Mouse (Mus musculus) ES-Bruce4 (cell line): Measurements from ENCODE around the gene Galnt9. TPM values are rescaled to one million over a fixed set of nuclear protein-coding genes. Genes with fewer than 3 reads are reported as not detected.

ENCODE experiments used
- H3K27ac ChIP-seq: 2 replicates; pipeline ENCODE4 v1.5.1; 2012; ENCODE audit warnings: low read length, inconsistent platforms; ENCODE audit not compliant: insufficient read depth
- H3K27me3 ChIP-seq: 2 replicates; pipeline ENCODE4 v1.6.1; 2012; ENCODE audit warnings: mild to moderate bottlenecking, low read length, inconsistent platforms; ENCODE audit not compliant: control insufficient read depth, poor library complexity, insufficient read depth, severe bottlenecking
- H3K36me3 ChIP-seq: 2 replicates; pipeline ENCODE4 v1.6.1; 2012; ENCODE audit warnings: inconsistent platforms, mild to moderate bottlenecking, low read length, moderate library complexity; ENCODE audit not compliant: control insufficient read depth, poor library complexity, insufficient read depth, severe bottlenecking
- H3K4me1 ChIP-seq: one replicate; pipeline ENCODE4 v1.8.1; 2011; ENCODE audit warnings: low read length; ENCODE audit not compliant: control insufficient read depth, insufficient read depth
- H3K4me3 ChIP-seq: 2 replicates; pipeline ENCODE4 v1.5.1; 2011; ENCODE audit warnings: low read depth, mild to moderate bottlenecking, low read length
- H3K9ac ChIP-seq: 2 replicates; pipeline ENCODE4 v1.6.1; 2012; ENCODE audit warnings: low read depth, mild to moderate bottlenecking, inconsistent platforms; ENCODE audit not compliant: poor library complexity, severe bottlenecking
- H3K9me3 ChIP-seq: replicated peaks from 2 replicates; pipeline ENCODE4 v1.6.1; 2012; ENCODE audit warnings: mild to moderate bottlenecking, low read length, inconsistent platforms; ENCODE audit not compliant: control insufficient read depth, poor library complexity, insufficient read depth, severe bottlenecking
- CTCF ChIP-seq: IDR thresholded peaks from one replicate; pipeline ENCODE4 v1.8.1; 2011; ENCODE audit warnings: low read depth, low read length
- EP300 ChIP-seq: IDR thresholded peaks from 2 replicates; pipeline ENCODE4 v1.6.1; 2011; ENCODE audit warnings: low read depth, low read length; ENCODE audit not compliant: insufficient read depth
- POLR2A ChIP-seq: IDR thresholded peaks from one replicate; pipeline ENCODE4 v1.8.1; 2011; ENCODE audit warnings: low read length; ENCODE audit not compliant: insufficient read depth
- polyA plus RNA-seq: library from polyadenylated mRNA; stranded (reverse); fragments of >200 nt; gene quantifications from 2 replicates; pipeline ENCODE4 v1.2.4, GENCODE M21; 2011; ENCODE audit warnings: low read depth; ENCODE audit not compliant: missing spikeins, insufficient read depth, insufficient read length

The Galnt9 gene
- polyA plus RNA-seq, 1 experiment = 0.69 TPM

DNA sequence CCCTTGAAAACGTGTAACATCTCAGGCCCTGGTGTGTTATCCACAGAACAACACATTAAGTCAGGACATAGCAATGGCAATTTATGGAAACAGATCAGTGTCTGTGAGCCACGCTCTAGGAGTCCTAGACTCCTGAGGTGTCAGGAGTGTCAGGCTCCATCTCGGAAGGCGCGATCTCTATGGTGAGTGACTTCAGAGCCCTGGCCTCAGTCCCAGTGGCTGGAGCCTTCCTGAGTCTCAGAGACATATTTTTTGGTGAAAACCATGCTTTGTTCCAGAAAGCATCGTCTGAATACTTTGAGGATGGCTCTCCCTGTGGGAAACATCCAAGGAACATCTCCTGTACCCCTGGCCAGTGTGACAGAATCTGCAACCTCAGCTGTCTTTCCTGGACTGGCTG lies 2.7 kb upstream of the Galnt9 start:
- Histone ChIP-seq H3K27ac (no peak overlapping the region), H3K9me3 (no peaks in the 10 kb centered on the region), H3K36me3 (no peaks in the 10 kb centered on the region), H3K9ac (no peak overlapping the region), H3K27me3 (no peaks in the 10 kb centered on the region), H3K4me1 (no peaks in the 10 kb centered on the region), H3K4me3 (no peak overlapping the region)
- TF ChIP-seq POLR2A = no peak
- no peak for TF ChIP-seq EP300
- no peak for TF ChIP-seq CTCF

DNA sequence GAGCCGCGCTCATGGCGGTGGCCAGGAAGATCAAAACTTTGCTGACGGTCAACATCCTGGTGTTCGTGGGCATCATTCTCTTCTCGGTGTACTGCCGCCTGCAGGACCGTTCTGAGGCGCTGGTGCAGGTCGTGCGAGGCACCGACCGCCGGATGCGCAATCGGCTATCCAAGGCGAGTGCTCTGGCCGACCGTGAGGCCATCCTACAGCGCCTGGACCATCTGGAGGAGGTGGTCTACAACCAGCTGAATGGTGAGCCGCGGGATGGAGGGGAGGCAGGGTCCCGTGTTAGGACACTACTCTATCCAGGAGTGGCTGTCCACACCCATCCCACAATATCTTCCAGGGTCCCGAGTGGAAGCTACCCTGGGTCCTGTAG lies 525 bp downstream of the Galnt9 start:
- Histone ChIP-seq H3K9ac (peak overlapping the region; percentile 61; the same call in 1 of the 2 replicates), H3K27me3 (no peaks in the 10 kb centered on the region), H3K27ac (no peak overlapping the region), H3K4me3 (peak overlapping the region; percentile 49), H3K36me3 (no peaks in the 10 kb centered on the region), H3K4me1 (peaks cover 3% of the 10 kb centered on the region), H3K9me3 (no peaks in the 10 kb centered on the region)
- no peak for TF ChIP-seq EP300
- no peak for TF ChIP-seq POLR2A
- TF ChIP-seq CTCF = no peak

DNA sequence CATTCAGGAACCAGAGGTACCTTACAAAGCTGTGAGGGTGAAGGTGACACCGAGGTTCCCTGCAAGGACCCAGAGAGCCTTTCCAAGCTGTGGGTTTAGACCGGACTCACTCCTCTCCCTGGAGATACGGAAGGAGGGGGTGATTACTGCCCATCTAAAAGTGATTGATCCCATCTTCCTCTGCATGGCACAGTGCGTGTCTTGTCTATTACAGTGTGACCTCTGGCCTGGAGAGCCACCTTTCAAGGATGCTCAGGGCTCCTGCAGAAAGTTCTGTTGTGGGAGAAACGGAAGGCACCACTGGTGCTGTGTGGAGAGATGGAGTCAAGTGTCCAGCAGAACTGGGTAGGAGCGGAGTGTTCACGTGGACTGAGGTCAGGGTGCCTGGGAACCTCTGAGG lies 1.2 kb downstream of the Galnt9 start:
- TF ChIP-seq CTCF (no peak), EP300 (no peak), POLR2A (no peak)
- Histone ChIP-seq H3K27me3 (no peaks in the 10 kb centered on the region), H3K27ac (no peak overlapping the region), H3K9me3 (no peaks in the 10 kb centered on the region), H3K4me3 (no peak overlapping the region), H3K36me3 (no peaks in the 10 kb centered on the region), H3K4me1 (peaks cover 3% of the 10 kb centered on the region), H3K9ac (no peak overlapping the region)

DNA sequence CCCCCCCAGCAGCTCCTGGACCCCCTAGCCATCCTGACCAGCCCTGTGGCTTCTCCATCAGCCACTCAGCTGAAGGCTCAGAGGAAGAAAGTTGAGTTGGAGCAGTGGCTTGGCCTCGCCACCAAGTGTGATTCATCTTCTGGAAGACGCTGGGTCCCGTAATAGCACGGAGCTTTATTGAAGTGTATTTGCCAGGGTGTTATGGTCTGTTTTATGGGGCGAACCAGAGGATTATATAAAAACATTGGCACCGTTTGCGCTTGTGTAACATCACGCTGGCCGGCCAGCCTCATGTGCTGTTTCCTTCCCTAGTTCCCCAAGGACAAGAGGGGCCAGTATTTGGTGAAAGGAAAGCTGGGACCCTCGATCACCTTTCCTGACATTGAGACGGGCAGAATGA lies 2.0 kb downstream of the Galnt9 start:
- no peak overlapping the region for H3K9ac ChIP-seq
- no peaks in the 10 kb centered on the region for H3K36me3 ChIP-seq
- no peak overlapping the region for H3K27ac ChIP-seq
- no peak overlapping the region for H3K4me3 ChIP-seq
- no peaks in the 10 kb centered on the region for H3K9me3 ChIP-seq
- TF ChIP-seq POLR2A (no peak), CTCF (no peak), EP300 (no peak)
- peaks cover 3% of the 10 kb centered on the region for H3K4me1 ChIP-seq
- H3K27me3 ChIP-seq = no peaks in the 10 kb centered on the region

DNA sequence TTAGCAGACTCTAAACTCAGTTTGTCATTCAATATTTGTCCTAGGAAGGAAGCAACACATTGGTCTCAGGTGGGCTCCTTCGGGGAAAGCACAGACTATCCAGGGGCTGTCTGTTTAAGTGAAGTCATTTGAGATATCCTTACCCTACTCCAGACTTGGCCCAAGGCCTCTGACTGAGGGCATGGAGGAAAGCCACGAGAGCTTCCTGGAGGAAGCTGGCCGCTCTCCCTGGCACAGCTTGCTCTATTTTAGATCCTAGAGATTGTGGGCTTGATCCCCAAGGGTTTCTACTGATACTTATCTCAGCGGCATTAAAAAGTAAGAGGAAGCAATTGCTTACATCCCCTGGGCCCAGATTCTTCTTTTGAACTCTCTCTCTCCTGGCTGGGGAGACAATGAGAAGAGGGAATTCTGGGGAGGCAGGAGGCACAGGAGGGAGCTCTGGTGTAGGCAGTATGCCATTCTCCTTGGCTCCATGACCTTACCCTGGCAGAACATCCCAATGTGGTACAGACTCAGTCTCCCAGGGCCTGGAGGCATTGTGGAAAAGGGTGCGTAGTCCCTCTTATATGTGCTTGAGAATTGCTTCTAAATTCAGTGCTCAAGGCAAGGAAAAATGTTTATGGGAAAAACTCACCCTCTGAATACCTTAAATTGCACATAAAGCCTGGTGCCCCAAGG lies 2.7 kb downstream of the Galnt9 start:
- no peaks in the 10 kb centered on the region for H3K9me3 ChIP-seq
- no peak for TF ChIP-seq POLR2A
- TF ChIP-seq EP300 = no peak
- TF ChIP-seq CTCF = no peak
- no peaks in the 10 kb centered on the region for H3K36me3 ChIP-seq
- H3K9ac ChIP-seq = no peak overlapping the region
- no peak overlapping the region for H3K4me3 ChIP-seq
- no peak overlapping the region for H3K27ac ChIP-seq
- peaks cover 3% of the 10 kb centered on the region for H3K4me1 ChIP-seq
- no peaks in the 10 kb centered on the region for H3K27me3 ChIP-seq

DNA sequence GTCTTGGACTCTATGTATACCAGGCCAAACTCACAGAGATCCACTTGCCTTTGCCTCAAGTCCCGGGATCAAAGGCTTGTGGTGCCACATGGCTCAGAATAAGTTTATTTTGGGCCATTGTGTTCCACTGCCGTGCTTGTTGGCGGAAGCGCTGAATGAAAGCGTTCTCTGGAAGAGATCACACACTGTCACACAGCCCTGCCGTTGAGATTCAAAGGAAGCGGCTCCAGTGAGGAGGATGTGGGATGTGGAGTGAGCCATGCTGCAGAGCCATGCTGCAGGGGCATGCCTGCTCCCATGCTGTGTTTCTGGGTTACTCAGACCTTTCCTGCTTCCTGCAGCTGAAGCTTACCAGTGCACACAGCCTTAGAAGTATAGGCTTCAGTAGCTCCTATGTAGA lies 4.3 kb downstream of the Galnt9 start:
- no peaks in the 10 kb centered on the region for H3K36me3 ChIP-seq
- H3K27ac ChIP-seq = no peak overlapping the region
- no peaks in the 10 kb centered on the region for H3K9me3 ChIP-seq
- H3K4me3 ChIP-seq = no peak overlapping the region
- H3K27me3 ChIP-seq = no peaks in the 10 kb centered on the region
- H3K9ac ChIP-seq = no peak overlapping the region
- TF ChIP-seq EP300 (no peak), POLR2A (no peak), CTCF (no peak)
- peaks cover 3% of the 10 kb centered on the region for H3K4me1 ChIP-seq
